Comparison of ENCODE assay signal across 19 mouse cellular contexts in the genomic region with DNA sequence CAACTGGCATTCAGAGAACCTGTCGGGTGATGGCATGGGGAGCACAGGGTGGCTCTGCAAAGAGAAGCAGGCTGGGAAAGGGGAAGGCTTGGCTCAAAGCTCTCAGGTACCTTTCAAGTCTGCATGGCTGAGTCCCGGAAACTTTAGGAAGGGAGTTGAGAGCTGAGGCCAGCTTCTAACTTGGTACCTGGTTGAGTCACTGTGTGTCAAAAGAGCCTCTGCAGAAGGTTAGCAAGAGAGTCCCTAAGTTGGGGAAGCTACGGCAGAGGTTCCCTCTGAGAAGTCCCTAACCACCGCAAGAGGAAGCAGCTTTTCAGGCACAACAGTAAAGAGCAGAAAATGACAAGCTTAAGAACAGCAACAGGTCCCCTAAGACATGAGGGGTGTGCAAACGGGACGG.
A peak's percentile ranks its signal among the peaks of the same experiment; 100 is the strongest.
DNase-seq lines count a peak whose midpoint lies in the region; ATAC-seq lines count a peak whose summit lies in the region.
"Had no signal": no experiment of that assay in that cellular context is flagged by ENCODE, and none has a peak within 500 bp of the region (broad histone marks: within the 10 kb centered on the region; RNA-seq: fewer than 3 reads in every experiment).

No protein-coding gene starts in this region.

- no peaks in the 10 kb centered on the region; the same call in 1 of the 2 replicates for H3K36me3 ChIP-seq in splenic B cell, adult 2 months (ENCODE audit: control insufficient read depth, insufficient read depth, low read length, poor library complexity, severe bottlenecking)
- H3K36me3 ChIP-seq: embryonic facial prominence, embryonic 12.5 days; liver, embryonic 15.5 days had no signal

- DNase-seq in lung, postnatal 36 days = peak; percentile 31
- no peak for DNase-seq in lung, postnatal 14 days
- DNase-seq in splenic B cell, adult 2 months (ENCODE audit: low read depth, low spot score) = peak; percentile 62
- no peak for DNase-seq in gastrocnemius, postnatal 36 days
- DNase-seq: cerebellum, adult 11-12 months; cerebellum, postnatal 14 days; gastrocnemius, adult 2 months; kidney, adult 18-20 months; right cerebral cortex, postnatal 4 days had no signal

- intact Hi-C loops in gastrocnemius, postnatal 36 days (cut with DNase I) = no loop called here

- peak; percentile 28 for ATAC-seq in CD4-positive, CD25-positive, alpha-beta regulatory T cell, adult 4 months
- ATAC-seq in hematopoietic stem cell, adult 5-6 weeks (replicated peaks in 1 of 2; ENCODE audit: insufficient read depth in 1 of 2, low FRiP score in 2 of 2, low TSS enrichment in 1 of 2, low read depth in 1 of 2, poor library complexity in 2 of 2, severe bottlenecking in 2 of 2) = peak; percentile 47 to 54; a peak in 3 of 4 replicates
- no peak for ATAC-seq in erythroid progenitor cell, adult 5-6 weeks (replicated peaks; ENCODE audit: low FRiP score, poor library complexity, severe bottlenecking)
- ATAC-seq: forebrain, embryonic 13.5 days; lung, postnatal 0 days; midbrain, embryonic 13.5 days had no signal

- H3K27me3 ChIP-seq in splenic B cell, adult 2 months (ENCODE audit: control insufficient read depth, insufficient read depth, low read length, poor library complexity, severe bottlenecking) = no peaks in the 10 kb centered on the region
- H3K27me3 ChIP-seq: embryonic facial prominence, embryonic 12.5 days; forebrain, embryonic 13.5 days; liver, embryonic 15.5 days; megakaryocyte, embryonic 14.5 days; midbrain, embryonic 13.5 days; neural tube, embryonic 12.5 days had no signal

Comparison
In these comparisons a context has a peak if more than half of its experiments do, and no peak if none do; other contexts are left out.
1. DNase-seq: peak in lung, postnatal 36 days (single experiment) and splenic B cell, adult 2 months (single experiment); none in lung, postnatal 14 days (single experiment) and gastrocnemius, postnatal 36 days (0 of 2).